Mouse (Mus musculus) intestine, embryonic 16.5 days (tissue): Measurements from ENCODE around the gene Dhx29. TPM values are rescaled to one million over a fixed set of nuclear protein-coding genes. Genes with fewer than 3 reads are reported as not detected.

Experiments
- ATAC-seq: fragments of 200-750 bp; cut with Nextera tagmentation; 2 replicates; pipeline ENCODE4 v1.8.0; 2017; ENCODE audit warnings: moderate TSS enrichment, moderate library complexity
- H3K27ac ChIP-seq: fragments of 300-500 bp; sonication (generic); 2 replicates; pipeline ENCODE4 v1.5.1; 2014; ENCODE audit warnings: mild to moderate bottlenecking, low read length
- H3K27me3 ChIP-seq: fragments of 300-500 bp; sonication (generic); replicated peaks from 2 replicates; pipeline ENCODE4 v1.6.1; 2014; ENCODE audit warnings: low read length, control low read depth, mixed read lengths; ENCODE audit not compliant: control insufficient read depth, insufficient read depth
- H3K36me3 ChIP-seq: fragments of 300-500 bp; sonication (generic); 2 replicates; pipeline ENCODE4 v1.6.1; 2014; ENCODE audit warnings: low read length, control low read depth; ENCODE audit not compliant: control insufficient read depth, insufficient read depth
- H3K4me1 ChIP-seq: fragments of 300-500 bp; sonication (generic); 2 replicates; pipeline ENCODE4 v1.6.1; 2014; ENCODE audit warnings: low read length, control low read depth, mixed read lengths; ENCODE audit not compliant: control insufficient read depth, insufficient read depth
- H3K4me2 ChIP-seq: fragments of 300-500 bp; sonication (generic); 2 replicates; pipeline ENCODE4 v1.6.1; 2014; ENCODE audit warnings: low read depth, low read length, control low read depth
- H3K4me3 ChIP-seq: fragments of 300-500 bp; sonication (generic); 2 replicates; pipeline ENCODE4 v1.5.1; 2014; ENCODE audit warnings: mild to moderate bottlenecking, low read length
- H3K9ac ChIP-seq: fragments of 300-500 bp; sonication (generic); 2 replicates; pipeline ENCODE4 v1.6.1; 2014; ENCODE audit warnings: low read depth, low read length
- H3K9me3 ChIP-seq: fragments of 300-500 bp; sonication (generic); 2 replicates; pipeline ENCODE4 v1.6.1; 2016; ENCODE audit warnings: low read length, control low read depth; ENCODE audit not compliant: control insufficient read depth
- WGBS: fragments of 180-500 bp; shearing (Covaris S2); extraction: QIAGEN DNeasy Blood & Tissue Kit; methylation state at CpG from one replicate; pipeline ENCODE4 v1.1.7; 2014; 5-methylcytosine and 5-hydroxymethylcytosine counted together
- polyA plus RNA-seq: library from polyadenylated mRNA; unstranded; fragments of >200 nt; fragmentation: Nextera tagmentation; extraction: Ambion mirVana; gene quantifications from 2 replicates; pipeline ENCODE4 v1.2.1, GENCODE M21; 2015

Dhx29 gene
- polyA plus RNA-seq, 1 experiment from 2014 or later, result 10.2 TPM

- Histone ChIP-seq H3K4me1 (peaks cover 6% of the 10 kb centered on the region), H3K4me2 (peak overlapping the region; percentile 62), H3K27me3 (no peaks in the 10 kb centered on the region), H3K9me3 (no peaks in the 10 kb centered on the region), H3K9ac (peak overlapping the region; percentile 80), H3K36me3 (no peaks in the 10 kb centered on the region), H3K27ac (peak overlapping the region; percentile 72), H3K4me3 (peak overlapping the region; percentile 91)
- 0% methylated on average over 19 of the region's 19 CpGs for WGBS
- ATAC-seq, result peak; percentile 47
Observed at GRCm38 (mm10) chr13:112926796-112927195, 458 bp upstream of the Dhx29 start.

GRCm38 (mm10) chr13:112928038-112928668 lies 899 bp downstream of the Dhx29 start:
- H3K4me1 ChIP-seq, result peaks cover 6% of the 10 kb centered on the region
- H3K4me3 ChIP-seq, result peak overlapping the region; percentile 91
- H3K9me3 ChIP-seq, result no peaks in the 10 kb centered on the region
- H3K9ac ChIP-seq, result peak overlapping the region; percentile 80
- H3K27ac ChIP-seq, result peak overlapping the region; percentile 72
- ATAC-seq, result no peak
- H3K27me3 ChIP-seq, result no peaks in the 10 kb centered on the region
- 6% methylated on average over 8 of the region's 8 CpGs for WGBS
- H3K4me2 ChIP-seq, result peak overlapping the region; percentile 82
- no peaks in the 10 kb centered on the region; the same call in 1 of the 2 replicates for H3K36me3 ChIP-seq

GRCm38 (mm10) chr13:112938130-112938529 lies 10.9 kb downstream of the Dhx29 start:
- Histone ChIP-seq H3K36me3 (peaks cover 8% of the 10 kb centered on the region), H3K4me3 (no peak overlapping the region), H3K27me3 (no peaks in the 10 kb centered on the region), H3K4me2 (no peak overlapping the region), H3K4me1 (no peaks in the 10 kb centered on the region), H3K27ac (no peak overlapping the region), H3K9ac (no peak overlapping the region), H3K9me3 (no peaks in the 10 kb centered on the region)
- 93% methylated on average over 8 of the region's 8 CpGs for WGBS
- ATAC-seq, result no peak

GRCm38 (mm10) chr13:112941879-112942330 lies 14.7 kb downstream of the Dhx29 start:
- WGBS, result 58% methylated on average over 15 of the region's 15 CpGs
- H3K36me3 ChIP-seq, result peaks cover 10% of the 10 kb centered on the region
- no peak overlapping the region for H3K9ac ChIP-seq
- ATAC-seq, result no peak
- H3K4me2 ChIP-seq, result no peak overlapping the region
- H3K9me3 ChIP-seq, result no peaks in the 10 kb centered on the region
- no peaks in the 10 kb centered on the region for H3K27me3 ChIP-seq
- H3K4me3 ChIP-seq, result no peak overlapping the region
- H3K4me1 ChIP-seq, result no peaks in the 10 kb centered on the region
- H3K27ac ChIP-seq, result no peak overlapping the region

- no peak for ATAC-seq
- WGBS, result 94% methylated on average over 9 of the region's 9 CpGs
- Histone ChIP-seq H3K4me2 (no peak overlapping the region), H3K36me3 (peaks cover 11% of the 10 kb centered on the region), H3K9me3 (no peaks in the 10 kb centered on the region), H3K27ac (no peak overlapping the region), H3K4me1 (no peaks in the 10 kb centered on the region), H3K27me3 (no peaks in the 10 kb centered on the region), H3K4me3 (no peak overlapping the region), H3K9ac (no peak overlapping the region)
Observed at GRCm38 (mm10) chr13:112945312-112945711, 18.1 kb downstream of the Dhx29 start.

- no peaks in the 10 kb centered on the region for H3K27me3 ChIP-seq
- H3K4me3 ChIP-seq, result no peak overlapping the region
- ATAC-seq, result no peak
- H3K4me2 ChIP-seq, result no peak overlapping the region
- WGBS, result 85% methylated on average over 6 of the region's 6 CpGs
- no peaks in the 10 kb centered on the region for H3K4me1 ChIP-seq
- no peak overlapping the region for H3K27ac ChIP-seq
- peaks cover 13% of the 10 kb centered on the region for H3K36me3 ChIP-seq
- no peak overlapping the region for H3K9ac ChIP-seq
- no peaks in the 10 kb centered on the region for H3K9me3 ChIP-seq
Observed at GRCm38 (mm10) chr13:112945900-112946299, 18.6 kb downstream of the Dhx29 start.

- H3K4me3 ChIP-seq, result no peak overlapping the region
- no peaks in the 10 kb centered on the region for H3K9me3 ChIP-seq
- no peaks in the 10 kb centered on the region for H3K4me1 ChIP-seq
- no peak overlapping the region for H3K4me2 ChIP-seq
- WGBS, result 91% methylated on average over 8 of the region's 8 CpGs
- peaks cover 7% of the 10 kb centered on the region for H3K36me3 ChIP-seq
- no peak overlapping the region for H3K9ac ChIP-seq
- ATAC-seq, result no peak
- no peak overlapping the region for H3K27ac ChIP-seq
- H3K27me3 ChIP-seq, result no peaks in the 10 kb centered on the region
Observed at GRCm38 (mm10) chr13:112954067-112954466, 26.8 kb downstream of the Dhx29 start.

- Histone ChIP-seq H3K4me2 (no peak overlapping the region), H3K4me1 (no peaks in the 10 kb centered on the region), H3K9me3 (no peaks in the 10 kb centered on the region), H3K9ac (no peak overlapping the region), H3K27me3 (no peaks in the 10 kb centered on the region), H3K4me3 (no peak overlapping the region), H3K27ac (no peak overlapping the region), H3K36me3 (no peaks in the 10 kb centered on the region)
- no peak for ATAC-seq
- 69% methylated on average over 5 of the region's 5 CpGs for WGBS
Observed at GRCm38 (mm10) chr13:112963081-112963480, 35.8 kb downstream of the Dhx29 start.

GRCm38 (mm10) chr13:112964421-112964820 lies 37.2 kb downstream of the Dhx29 start:
- Histone ChIP-seq H3K4me2 (no peak overlapping the region), H3K36me3 (no peaks in the 10 kb centered on the region), H3K4me3 (no peak overlapping the region), H3K9ac (no peak overlapping the region), H3K27ac (no peak overlapping the region), H3K4me1 (no peaks in the 10 kb centered on the region), H3K27me3 (no peaks in the 10 kb centered on the region), H3K9me3 (no peaks in the 10 kb centered on the region)
- 95% methylated on average over 12 of the region's 12 CpGs for WGBS
- no peak for ATAC-seq

GRCm38 (mm10) chr13:112967267-112967666 lies 40.0 kb downstream of the Dhx29 start:
- Histone ChIP-seq H3K9ac (no peak overlapping the region), H3K27ac (no peak overlapping the region), H3K4me2 (no peak overlapping the region), H3K9me3 (no peaks in the 10 kb centered on the region), H3K27me3 (no peaks in the 10 kb centered on the region), H3K4me1 (no peaks in the 10 kb centered on the region), H3K36me3 (no peaks in the 10 kb centered on the region), H3K4me3 (no peak overlapping the region)
- no peak for ATAC-seq
- 94% methylated on average over 5 of the region's 5 CpGs for WGBS
